Mouse (Mus musculus): Measurements from ENCODE around the gene Cd52. TPM values are rescaled to one million over a fixed set of nuclear protein-coding genes. Genes with fewer than 3 reads are reported as not detected.

Gene Cd52
- polyA plus RNA-seq, 1 experiment from 2014 or later = 24.3 TPM

DNA sequence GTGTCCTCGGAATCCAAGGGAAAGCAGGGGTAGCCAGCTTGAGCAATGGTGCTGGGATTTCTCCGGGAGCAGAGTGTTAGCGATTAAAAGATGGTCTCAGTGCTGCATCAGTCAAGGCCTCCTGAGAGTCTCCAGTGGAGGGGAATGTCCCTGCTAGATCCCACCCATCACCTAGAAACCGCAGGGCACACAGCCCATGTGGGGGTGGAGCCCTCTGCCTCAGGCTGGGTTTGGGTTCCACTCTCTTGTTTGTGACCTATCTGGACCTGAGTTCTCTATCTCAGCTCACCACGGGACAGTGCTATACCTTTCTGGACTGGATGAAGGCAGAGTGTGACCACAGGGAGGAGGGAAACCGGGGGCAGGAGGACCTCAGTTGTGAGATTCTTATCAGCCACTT is 36.0 kb downstream of the Cd52 start:
- Histone ChIP-seq H3K4me2 (ENCODE audit: low read length) (no peak overlapping the region), H3K4me1 (replicated peaks; ENCODE audit: control insufficient read depth, insufficient read depth, low read length) (peaks cover 6% of the 10 kb centered on the region), H3K4me3 (ENCODE audit: low read depth, low read length) (no peak overlapping the region), H3K9me3 (ENCODE audit: control insufficient read depth, low read length) (no peaks in the 10 kb centered on the region), H3K27ac (ENCODE audit: low read depth) (no peak overlapping the region), H3K27me3 (replicated peaks; ENCODE audit: control insufficient read depth, insufficient read depth, low read length) (no peaks in the 10 kb centered on the region), H3K36me3 (ENCODE audit: control insufficient read depth, insufficient read depth, low read length) (no peaks in the 10 kb centered on the region), H3K9ac (ENCODE audit: low read length) (no peak overlapping the region)
- ATAC-seq (replicated peaks; ENCODE audit: low FRiP score, low TSS enrichment, low read depth) = no peak
- DNase-seq (ENCODE audit: low spot score) = no peak
- 75% methylated on average over 6 of the region's 6 CpGs for WGBS

GRCm38 (mm10) chr4:134058166-134058715 is 36.6 kb downstream of the Cd52 start:
- H3K9me3 ChIP-seq (ENCODE audit: control insufficient read depth, low read length) = no peaks in the 10 kb centered on the region
- ATAC-seq (replicated peaks; ENCODE audit: low FRiP score, low TSS enrichment, low read depth) = no peak
- H3K4me2 ChIP-seq (ENCODE audit: low read length) = peak overlapping the region; percentile 38
- no peaks in the 10 kb centered on the region for H3K36me3 ChIP-seq (ENCODE audit: control insufficient read depth, insufficient read depth, low read length)
- DNase-seq (ENCODE audit: low spot score) = no peak
- H3K9ac ChIP-seq (ENCODE audit: low read length) = no peak overlapping the region
- no peaks in the 10 kb centered on the region for H3K27me3 ChIP-seq (replicated peaks; ENCODE audit: control insufficient read depth, insufficient read depth, low read length)
- H3K27ac ChIP-seq (ENCODE audit: low read depth) = no peak overlapping the region
- peaks cover 6% of the 10 kb centered on the region for H3K4me1 ChIP-seq (replicated peaks; ENCODE audit: control insufficient read depth, insufficient read depth, low read length)
- H3K4me3 ChIP-seq (ENCODE audit: low read depth, low read length) = no peak overlapping the region
- 27% methylated on average over 14 of the region's 14 CpGs for WGBS

DNA sequence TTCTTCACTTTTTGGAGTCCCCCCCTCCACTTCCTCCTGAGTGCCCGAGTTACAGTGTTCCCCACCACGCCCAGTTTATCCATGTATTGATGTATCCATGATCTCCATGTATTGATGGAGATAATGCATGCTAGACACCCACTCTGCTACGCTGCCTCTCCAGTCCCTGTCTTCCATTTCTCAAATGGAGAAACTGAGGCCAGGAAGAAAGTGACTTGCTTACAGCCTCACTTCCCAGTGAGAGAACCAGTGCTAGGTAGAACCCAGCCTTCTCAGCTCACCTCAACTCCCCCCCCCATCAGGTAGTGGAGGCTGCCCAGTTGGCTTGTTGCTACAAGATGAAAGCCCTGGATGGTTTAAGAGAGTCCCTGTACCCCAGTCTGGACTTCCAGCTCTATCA is 41.3 kb downstream of the Cd52 start, which contains the start of gene Zfp683:
Gene Zfp683, plus strand, starts transcription at position 301 of the 400 bp plus-strand sequence.
- ATAC-seq (replicated peaks; ENCODE audit: low FRiP score, low TSS enrichment, low read depth) (no peak), DNase-seq (ENCODE audit: low spot score) (no peak)
- 0 out of 2 replicates have a peak, but pooled peaks cover 3% of the 10 kb centered on the region for H3K9me3 ChIP-seq (ENCODE audit: control insufficient read depth, low read length)
- no peak within 1 kb of the TSS for H3K4me2 ChIP-seq (ENCODE audit: low read length)
- H3K4me3 ChIP-seq (ENCODE audit: low read depth, low read length) = no peak within 1 kb of the TSS
- H3K4me1 ChIP-seq (replicated peaks; ENCODE audit: control insufficient read depth, insufficient read depth, low read length) = peaks cover 7% of the 10 kb centered on the region; the same call in 1 of the 2 replicates
- no peak within 1 kb of the TSS for H3K27ac ChIP-seq (ENCODE audit: low read depth)
- 89% methylated on average over 3 of the region's 3 CpGs for WGBS
- H3K9ac ChIP-seq (ENCODE audit: low read length) = no peak within 1 kb of the TSS
- H3K27me3 ChIP-seq (replicated peaks; ENCODE audit: control insufficient read depth, insufficient read depth, low read length) = no peaks in the 10 kb centered on the region
- H3K36me3 ChIP-seq (ENCODE audit: control insufficient read depth, insufficient read depth, low read length) = no peaks in the 10 kb centered on the region

- Histone ChIP-seq H3K27me3 (replicated peaks; ENCODE audit: control insufficient read depth, insufficient read depth, low read length) (no peaks in the 10 kb centered on the region), H3K9me3 (ENCODE audit: control insufficient read depth, low read length) (0 out of 2 replicates have a peak, but pooled peaks cover 3% of the 10 kb centered on the region), H3K9ac (ENCODE audit: low read length) (no peak overlapping the region), H3K4me2 (ENCODE audit: low read length) (no peak overlapping the region), H3K27ac (ENCODE audit: low read depth) (no peak overlapping the region), H3K4me1 (replicated peaks; ENCODE audit: control insufficient read depth, insufficient read depth, low read length) (peaks cover 7% of the 10 kb centered on the region; the same call in 1 of the 2 replicates), H3K36me3 (ENCODE audit: control insufficient read depth, insufficient read depth, low read length) (no peaks in the 10 kb centered on the region), H3K4me3 (ENCODE audit: low read depth, low read length) (no peak overlapping the region)
- 24% methylated on average over 8 of the region's 8 CpGs for WGBS
- ATAC-seq (replicated peaks; ENCODE audit: low FRiP score, low TSS enrichment, low read depth) (no peak), DNase-seq (ENCODE audit: low spot score) (no peak)
Observed at GRCm38 (mm10) chr4:134052560-134052959, 42.3 kb downstream of the Cd52 start.

GRCm38 (mm10) chr4:134051912-134052311 is 43.0 kb downstream of the Cd52 start:
- ATAC-seq (replicated peaks; ENCODE audit: low FRiP score, low TSS enrichment, low read depth) = no peak
- 76% methylated on average over 5 of the region's 5 CpGs for WGBS
- Histone ChIP-seq H3K36me3 (ENCODE audit: control insufficient read depth, insufficient read depth, low read length) (no peaks in the 10 kb centered on the region), H3K4me1 (replicated peaks; ENCODE audit: control insufficient read depth, insufficient read depth, low read length) (peaks cover 7% of the 10 kb centered on the region; the same call in 1 of the 2 replicates), H3K27ac (ENCODE audit: low read depth) (no peak overlapping the region), H3K4me3 (ENCODE audit: low read depth, low read length) (no peak overlapping the region), H3K4me2 (ENCODE audit: low read length) (no peak overlapping the region), H3K27me3 (replicated peaks; ENCODE audit: control insufficient read depth, insufficient read depth, low read length) (no peaks in the 10 kb centered on the region), H3K9me3 (ENCODE audit: control insufficient read depth, low read length) (0 out of 2 replicates have a peak, but pooled peaks cover 3% of the 10 kb centered on the region), H3K9ac (ENCODE audit: low read length) (no peak overlapping the region)
- DNase-seq (ENCODE audit: low spot score) = no peak

DNA sequence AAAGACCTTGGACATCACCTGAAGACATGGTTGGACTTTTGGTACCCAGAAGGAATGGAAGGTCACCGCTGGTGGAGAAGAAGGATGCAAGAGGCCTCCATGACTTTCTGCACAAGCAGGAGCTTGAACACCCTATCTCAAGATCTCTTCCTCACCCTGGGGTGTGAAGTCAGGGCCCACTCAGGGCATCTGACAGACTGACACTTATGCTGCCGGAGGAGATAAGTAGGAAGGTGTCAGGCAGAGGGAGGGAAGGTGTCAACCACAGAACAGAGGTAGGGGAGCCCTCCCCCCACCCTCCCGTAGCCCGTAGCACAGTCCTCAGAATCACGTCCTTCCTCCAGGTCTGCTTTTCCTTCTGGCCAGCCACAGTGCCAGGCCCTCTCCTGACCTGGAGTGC is 47.2 kb downstream of the Cd52 start:
- no peaks in the 10 kb centered on the region for H3K36me3 ChIP-seq (ENCODE audit: control insufficient read depth, insufficient read depth, low read length)
- no peak overlapping the region for H3K4me3 ChIP-seq (ENCODE audit: low read depth, low read length)
- H3K27me3 ChIP-seq (replicated peaks; ENCODE audit: control insufficient read depth, insufficient read depth, low read length) = no peaks in the 10 kb centered on the region
- H3K4me1 ChIP-seq (replicated peaks; ENCODE audit: control insufficient read depth, insufficient read depth, low read length) = peaks cover 5% of the 10 kb centered on the region; the same call in 1 of the 2 replicates
- WGBS = 57% methylated on average over 5 of the region's 5 CpGs
- H3K9me3 ChIP-seq (ENCODE audit: control insufficient read depth, low read length) = 0 out of 2 replicates have a peak, but pooled peaks cover 3% of the 10 kb centered on the region
- ATAC-seq (replicated peaks; ENCODE audit: low FRiP score, low TSS enrichment, low read depth) = no peak
- no peak overlapping the region for H3K27ac ChIP-seq (ENCODE audit: low read depth)
- no peak for DNase-seq (ENCODE audit: low spot score)
- no peak overlapping the region for H3K9ac ChIP-seq (ENCODE audit: low read length)
- no peak overlapping the region for H3K4me2 ChIP-seq (ENCODE audit: low read length)

DNA sequence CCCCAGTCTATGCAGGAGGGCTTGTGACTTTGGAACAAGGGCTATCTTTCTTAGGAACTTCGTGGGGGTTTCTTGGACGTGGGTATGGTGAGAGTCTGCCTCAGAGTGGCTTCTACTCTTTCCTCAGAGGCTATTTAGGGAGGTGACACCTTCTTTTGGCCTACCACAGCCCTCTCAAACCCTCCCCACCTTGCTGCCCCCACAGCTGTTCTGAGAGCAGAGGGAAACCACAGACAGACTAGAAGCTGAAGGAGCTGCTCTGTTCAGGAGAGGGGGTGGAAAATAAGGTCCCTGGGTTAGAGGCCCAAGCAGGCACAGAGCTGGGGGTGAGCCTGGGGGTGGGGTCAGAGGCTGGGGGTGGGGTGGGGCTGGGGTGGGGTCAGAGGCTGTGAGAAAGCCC is 51.8 kb downstream of the Cd52 start:
- Histone ChIP-seq H3K4me2 (ENCODE audit: low read length) (no peak overlapping the region), H3K9me3 (ENCODE audit: control insufficient read depth, low read length) (no peaks in the 10 kb centered on the region), H3K27ac (ENCODE audit: low read depth) (no peak overlapping the region), H3K27me3 (replicated peaks; ENCODE audit: control insufficient read depth, insufficient read depth, low read length) (no peaks in the 10 kb centered on the region), H3K36me3 (ENCODE audit: control insufficient read depth, insufficient read depth, low read length) (no peaks in the 10 kb centered on the region), H3K9ac (ENCODE audit: low read length) (no peak overlapping the region), H3K4me3 (ENCODE audit: low read depth, low read length) (no peak overlapping the region), H3K4me1 (replicated peaks; ENCODE audit: control insufficient read depth, insufficient read depth, low read length) (0 out of 2 replicates have a peak, but pooled peaks cover 4% of the 10 kb centered on the region)
- ATAC-seq (replicated peaks; ENCODE audit: low FRiP score, low TSS enrichment, low read depth) = no peak
- WGBS = 38% methylated on average over 2 of the region's 2 CpGs
- DNase-seq (ENCODE audit: low spot score) = no peak

GRCm38 (mm10) chr4:134041317-134042123 is 53.4 kb downstream of the Cd52 start:
- H3K4me3 ChIP-seq (ENCODE audit: low read depth, low read length) = no peak overlapping the region
- H3K4me2 ChIP-seq (ENCODE audit: low read length) = no peak overlapping the region
- 56% methylated on average over 9 of the region's 9 CpGs for WGBS
- no peak overlapping the region for H3K27ac ChIP-seq (ENCODE audit: low read depth)
- no peaks in the 10 kb centered on the region for H3K27me3 ChIP-seq (replicated peaks; ENCODE audit: control insufficient read depth, insufficient read depth, low read length)
- H3K4me1 ChIP-seq (replicated peaks; ENCODE audit: control insufficient read depth, insufficient read depth, low read length) = 0 out of 2 replicates have a peak, but pooled peaks cover 4% of the 10 kb centered on the region
- ATAC-seq (replicated peaks; ENCODE audit: low FRiP score, low TSS enrichment, low read depth) (no peak), DNase-seq (ENCODE audit: low spot score) (no peak)
- no peak overlapping the region for H3K9ac ChIP-seq (ENCODE audit: low read length)
- H3K9me3 ChIP-seq (ENCODE audit: control insufficient read depth, low read length) = no peaks in the 10 kb centered on the region
- no peaks in the 10 kb centered on the region for H3K36me3 ChIP-seq (ENCODE audit: control insufficient read depth, insufficient read depth, low read length)
